In genomic region chr4:89937673-89938072, GRCm38 (mm10) we compare ENCODE assay signal across 16 mouse cellular contexts.
"Had no signal": no experiment of that assay in that cellular context is flagged by ENCODE, and none has a peak within 500 bp of the region (broad histone marks: within the 10 kb centered on the region; RNA-seq: fewer than 3 reads in every experiment).

No protein-coding gene starts in this region.

- H3K4me3 ChIP-seq: neural tube, embryonic 13.5 days; neural tube, embryonic 15.5 days; stomach, embryonic 15.5 days had no signal

- H3K27ac ChIP-seq: neural tube, embryonic 13.5 days; neural tube, embryonic 15.5 days; stomach, embryonic 15.5 days; stomach, postnatal 0 days had no signal

- DNase-seq: retina, postnatal 1 day; right cerebral cortex, adult 18-20 months; right cerebral cortex, postnatal 14 days; right cerebral cortex, postnatal 25 days; right cerebral cortex, postnatal 4 days; spleen, adult 18-20 months; thymus, adult 18-20 months; thymus, adult 2 months; thymus, postnatal 14 days; thymus, postnatal 25 days; thymus, postnatal 36 days; thymus, postnatal 4 days had no signal

- H3K9me3 ChIP-seq: neural tube, embryonic 13.5 days; neural tube, embryonic 15.5 days; stomach, embryonic 15.5 days had no signal

- H3K4me1 ChIP-seq: neural tube, embryonic 13.5 days; neural tube, embryonic 15.5 days; stomach, embryonic 15.5 days had no signal

- H3K9ac ChIP-seq: neural tube, embryonic 13.5 days; neural tube, embryonic 15.5 days; stomach, embryonic 15.5 days had no signal

- H3K36me3 ChIP-seq: neural tube, embryonic 13.5 days; neural tube, embryonic 15.5 days; stomach, embryonic 15.5 days had no signal

- H3K27me3 ChIP-seq: neural tube, embryonic 13.5 days; neural tube, embryonic 15.5 days; stomach, embryonic 15.5 days had no signal
